Mouse (Mus musculus): ENCODE measurements around the gene Zbtb38.

Zbtb38 gene

GRCm38 (mm10) chr9:96731039-96731895, 21.4 kb downstream of the Zbtb38 start:
- no peak for DNase-seq (ENCODE audit: low read depth, low spot score)

- DNase-seq (ENCODE audit: low read depth, low spot score): no peak
Observed at GRCm38 (mm10) chr9:96730311-96730625, 22.4 kb downstream of the Zbtb38 start.

GRCm38 (mm10) chr9:96729537-96730310, 22.9 kb downstream of the Zbtb38 start:
- peak; percentile 65 for DNase-seq (ENCODE audit: low read depth, low spot score)

- no peak for DNase-seq (ENCODE audit: low read depth, low spot score)
Observed at GRCm38 (mm10) chr9:96728338-96729162, 24.1 kb downstream of the Zbtb38 start.

- no peak for DNase-seq (ENCODE audit: low read depth, low spot score)
Observed at GRCm38 (mm10) chr9:96727688-96728087, 24.9 kb downstream of the Zbtb38 start.

- no peak for DNase-seq (ENCODE audit: low read depth, low spot score)
Observed at GRCm38 (mm10) chr9:96726336-96727131, 26.1 kb downstream of the Zbtb38 start.

GRCm38 (mm10) chr9:96725582-96726320, 26.9 kb downstream of the Zbtb38 start:
- peak; percentile 96 for DNase-seq (ENCODE audit: low read depth, low spot score)

GRCm38 (mm10) chr9:96723650-96724049, 29.0 kb downstream of the Zbtb38 start:
- DNase-seq (ENCODE audit: low read depth, low spot score): no peak

GRCm38 (mm10) chr9:96721163-96721799, 31.4 kb downstream of the Zbtb38 start:
- no peak for DNase-seq (ENCODE audit: low read depth, low spot score)

- DNase-seq (ENCODE audit: low read depth, low spot score): no peak
Observed at GRCm38 (mm10) chr9:96720510-96721162, 32.0 kb downstream of the Zbtb38 start.

GRCm38 (mm10) chr9:96719408-96720158, 33.0 kb downstream of the Zbtb38 start:
- DNase-seq (ENCODE audit: low read depth, low spot score): peak; percentile 82

GRCm38 (mm10) chr9:96718888-96719287, 33.7 kb downstream of the Zbtb38 start:
- no peak for DNase-seq (ENCODE audit: low read depth, low spot score)

- DNase-seq (ENCODE audit: low read depth, low spot score): no peak
Observed at GRCm38 (mm10) chr9:96718402-96718798, 34.2 kb downstream of the Zbtb38 start.

GRCm38 (mm10) chr9:96717698-96718401, 34.8 kb downstream of the Zbtb38 start:
- no peak for DNase-seq (ENCODE audit: low read depth, low spot score)

- no peak for DNase-seq (ENCODE audit: low read depth, low spot score)
Observed at GRCm38 (mm10) chr9:96716735-96717444, 35.7 kb downstream of the Zbtb38 start.

- no peak for DNase-seq (ENCODE audit: low read depth, low spot score)
Observed at GRCm38 (mm10) chr9:96716136-96716535, 36.5 kb downstream of the Zbtb38 start.

GRCm38 (mm10) chr9:96715171-96715570, 37.5 kb downstream of the Zbtb38 start:
- peak; percentile 74 for DNase-seq (ENCODE audit: low read depth, low spot score)
